Mouse (Mus musculus) cerebellum, adult 8-10 months (tissue): ENCODE results near the gene Cabp1.
"Not testable (repeated sequence)": the region's sequence is repeated elsewhere in the genome, so short reads cannot be mapped to it uniquely, and the experiment has no call there.

ENCODE experiments used
- DNase-seq: peaks from one replicate; pipeline ENCODE4 v3.0.0; 2022

Cabp1 gene

DNA sequence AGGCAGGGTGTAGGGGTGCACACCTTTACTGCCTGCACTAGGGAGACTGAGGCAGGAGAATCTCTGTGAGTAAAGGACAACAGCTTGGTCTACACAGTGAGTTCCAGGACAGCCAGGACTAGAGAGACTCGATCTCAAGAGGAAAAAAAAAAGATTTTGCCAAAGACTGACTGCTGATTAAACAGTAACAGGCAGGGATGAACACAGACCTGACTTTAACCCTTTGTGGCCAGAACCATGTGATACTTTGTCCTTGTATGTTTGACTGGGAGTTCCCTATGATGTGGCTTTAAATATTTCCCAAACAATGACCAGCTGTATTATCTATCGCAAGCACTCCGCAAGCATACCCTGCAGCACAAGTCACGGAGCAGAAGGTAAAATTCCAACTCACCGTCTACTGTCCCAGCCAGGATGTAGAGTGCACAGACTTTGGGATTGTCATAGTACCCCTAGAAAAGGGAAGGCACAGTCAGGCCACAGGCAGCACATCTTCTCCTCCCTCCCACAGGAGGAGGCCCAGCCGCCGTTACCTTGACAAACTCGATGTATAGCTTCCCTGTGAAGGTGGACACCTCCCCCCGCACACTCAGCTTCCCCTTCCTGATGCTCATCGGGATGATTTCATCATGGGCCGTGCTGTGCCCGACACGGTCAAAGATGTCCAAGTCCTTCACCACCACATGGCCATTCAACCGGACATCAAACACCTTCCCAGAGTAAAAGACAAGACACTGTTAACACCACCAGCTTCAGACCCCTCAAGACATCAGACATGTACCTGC, 44.3 kb downstream of the Cabp1 start:
- no peak for DNase-seq

DNA sequence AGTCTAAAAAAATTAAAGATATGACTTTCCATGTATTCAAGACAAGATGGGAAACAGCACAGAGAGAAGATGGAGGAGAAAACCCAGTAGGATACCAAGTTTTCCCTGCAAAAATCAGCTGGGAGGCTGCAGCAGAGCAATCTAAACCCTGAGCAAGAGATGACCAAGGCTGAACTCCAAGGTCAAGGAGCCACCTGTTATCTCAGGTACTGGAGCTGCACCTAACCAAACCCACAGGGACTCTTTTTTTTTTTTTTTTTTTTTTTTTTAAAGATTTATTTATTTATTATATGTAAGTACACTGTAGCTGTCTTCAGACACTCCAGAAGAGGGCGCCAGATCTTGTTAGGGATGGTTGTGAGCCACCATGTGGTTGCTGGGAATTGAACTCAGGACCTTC, 45.3 kb downstream of the Cabp1 start:
- not testable (repeated sequence) for DNase-seq

DNA sequence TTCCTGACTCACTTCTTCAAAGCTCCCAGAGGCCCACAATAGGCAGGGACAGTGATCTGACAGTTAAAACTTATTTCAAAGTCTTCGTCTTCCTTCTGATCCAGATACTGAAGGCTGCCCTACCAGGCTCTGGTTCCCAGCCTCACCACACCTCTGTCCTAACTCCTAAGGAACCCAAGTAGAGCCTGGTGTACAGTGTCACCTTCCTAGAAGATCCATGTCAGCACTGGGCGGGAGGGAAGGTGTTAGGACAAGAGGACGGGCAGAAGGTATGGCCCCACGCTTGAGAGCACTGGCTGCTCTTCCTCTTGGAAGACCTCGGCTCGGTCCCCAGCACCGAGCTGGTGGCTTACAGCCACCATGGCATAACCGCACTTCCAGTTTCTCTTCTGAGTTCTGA, 45.8 kb downstream of the Cabp1 start:
- DNase-seq: no peak

DNA sequence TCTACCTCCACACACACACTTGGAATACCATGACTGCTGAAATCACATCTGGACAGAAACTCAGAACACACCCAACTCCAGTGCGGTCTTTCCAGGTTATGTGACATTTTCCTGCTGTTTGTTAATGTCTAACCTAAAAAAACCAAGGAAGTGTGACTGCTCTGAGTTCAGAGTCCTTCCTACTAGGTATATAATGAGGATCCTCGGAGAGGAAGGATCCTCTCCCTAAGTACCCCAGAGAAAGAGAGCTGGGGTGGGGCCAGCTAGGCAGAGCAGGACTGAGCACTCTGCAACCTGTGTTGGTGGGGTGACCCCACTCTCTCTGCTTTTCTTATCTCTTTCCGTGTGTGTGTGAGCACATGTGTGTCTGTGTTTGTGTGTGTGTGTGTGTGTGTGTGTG, 46.8 kb downstream of the Cabp1 start:
- DNase-seq: no peak

DNA sequence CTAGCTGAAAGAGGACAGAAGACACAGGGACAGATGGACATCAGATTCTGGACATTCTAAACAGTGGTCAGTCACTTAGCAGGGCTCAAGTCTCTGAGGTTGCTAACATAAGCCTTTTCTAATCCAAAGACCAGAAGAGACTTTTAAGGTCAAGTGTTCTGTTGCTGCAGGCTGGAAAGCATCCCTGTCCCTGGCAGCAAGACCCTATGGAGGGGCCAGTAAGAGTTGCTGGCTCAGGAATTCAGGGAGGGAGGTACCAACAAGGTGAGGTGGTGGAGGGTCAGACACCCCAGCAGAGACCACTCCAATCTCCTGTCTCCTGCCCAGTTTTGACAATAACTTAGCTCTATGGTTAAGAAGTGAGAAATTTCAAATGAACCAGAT, 47.4 kb downstream of the Cabp1 start:
- no peak for DNase-seq

DNA sequence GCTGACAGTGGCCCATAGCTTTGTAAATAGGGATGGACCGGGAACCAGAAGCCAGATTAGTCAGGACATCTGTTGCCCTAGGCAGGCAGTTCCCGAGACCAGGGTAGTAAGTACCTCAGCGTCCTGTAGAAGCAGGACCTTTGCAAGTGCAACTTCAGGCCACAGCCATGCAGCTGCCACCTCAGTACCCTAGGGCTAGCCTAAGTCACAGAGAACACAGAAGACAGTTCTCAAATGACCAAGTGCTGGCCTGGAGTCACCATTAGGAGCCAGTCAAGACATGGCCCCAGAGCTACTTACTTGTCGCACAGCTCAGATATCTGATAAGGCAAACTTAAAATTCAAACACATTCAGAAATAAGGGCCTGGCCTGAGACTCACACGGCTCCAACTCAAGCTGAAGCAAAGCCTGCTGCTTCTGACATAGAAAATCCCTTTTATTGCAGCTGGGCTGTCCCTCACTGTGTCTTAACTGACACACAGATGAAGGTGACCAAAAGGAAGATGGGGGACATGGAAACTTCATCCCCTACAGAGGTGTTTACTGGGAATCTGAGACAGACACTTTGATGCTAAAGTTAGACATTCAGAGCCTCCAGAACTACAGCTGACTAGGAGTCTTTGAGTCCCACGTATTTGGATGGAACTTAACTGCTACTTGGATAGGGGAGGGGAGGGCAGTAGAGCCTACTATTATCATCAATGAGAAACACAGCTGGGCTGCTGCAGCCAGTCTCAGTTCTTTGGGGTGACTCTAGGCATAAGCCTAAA, 48.0 kb downstream of the Cabp1 start:
- DNase-seq: no peak

DNA sequence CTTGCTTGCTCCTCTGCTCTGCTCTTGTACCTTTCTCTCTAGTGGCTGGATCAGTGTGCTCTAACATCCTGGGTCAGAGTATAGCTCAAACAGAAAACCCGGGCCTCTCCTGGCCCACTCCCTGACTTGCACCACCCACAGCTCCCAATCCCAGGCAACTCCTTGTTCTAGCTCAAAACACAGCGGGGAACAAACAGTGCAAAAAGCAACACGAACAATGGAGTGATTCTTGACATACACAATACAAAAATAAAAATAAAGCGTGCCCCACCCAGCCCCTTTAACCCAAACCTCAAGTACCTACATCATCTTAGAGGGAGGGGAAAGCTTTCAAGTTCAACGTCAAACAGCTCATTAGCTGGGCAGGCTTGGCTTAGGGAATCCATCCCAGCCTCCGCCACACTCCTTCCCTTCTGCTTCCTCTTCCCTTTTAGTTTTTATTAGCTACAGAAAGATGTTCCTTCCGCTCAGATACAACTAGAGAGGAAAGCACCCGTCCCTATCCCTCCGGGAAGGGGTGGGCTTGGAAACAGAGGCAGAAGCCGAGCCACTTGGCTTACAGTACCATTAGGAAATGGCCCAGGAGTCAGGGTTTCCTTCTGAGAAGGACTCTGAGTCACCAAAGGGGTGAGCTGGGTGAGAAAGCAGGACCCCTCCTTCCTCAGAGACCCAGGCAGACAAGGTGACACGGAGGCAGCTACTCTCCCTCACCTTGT, 48.8 kb downstream of the Cabp1 start:
- no peak for DNase-seq

DNA sequence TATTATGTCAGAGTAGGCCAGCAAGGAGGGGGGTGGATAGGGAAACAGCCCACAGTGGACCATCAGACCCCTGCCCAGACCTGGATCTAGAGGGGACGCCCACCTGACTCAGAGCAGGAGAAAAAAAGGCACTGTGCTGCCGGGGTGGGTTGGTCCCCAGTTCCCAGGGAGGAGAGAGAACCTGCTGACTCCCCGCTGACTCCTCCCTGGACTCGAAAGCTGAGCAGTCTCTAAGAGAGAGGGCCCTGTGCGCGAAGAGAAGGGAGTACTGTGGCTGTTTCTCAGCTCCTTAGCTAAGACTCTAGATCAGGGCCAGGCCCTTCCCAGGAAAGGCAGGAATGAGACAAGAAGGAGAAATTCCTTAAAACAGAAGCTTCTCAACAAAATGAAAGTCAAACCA, 49.7 kb downstream of the Cabp1 start:
- no peak for DNase-seq

DNA sequence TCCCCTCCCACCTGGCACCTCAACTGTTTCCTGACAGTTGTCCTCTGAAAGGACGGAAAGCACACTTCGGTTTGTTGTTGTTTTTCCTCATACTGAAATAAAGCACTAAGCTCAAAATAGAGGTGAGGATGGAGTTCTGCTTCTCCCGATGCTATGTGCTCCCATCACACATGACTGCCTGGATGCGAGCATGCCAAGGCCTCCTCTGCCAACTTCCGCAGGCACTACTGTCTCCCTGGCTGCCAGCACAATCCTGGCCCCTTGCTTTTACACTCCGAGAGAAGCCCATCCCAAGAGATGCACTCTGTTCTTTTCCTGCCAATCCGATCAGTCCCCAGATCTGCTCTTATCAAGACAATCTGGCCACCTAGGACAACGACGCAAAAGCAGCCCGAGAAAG, 50.6 kb downstream of the Cabp1 start:
- DNase-seq: no peak

DNA sequence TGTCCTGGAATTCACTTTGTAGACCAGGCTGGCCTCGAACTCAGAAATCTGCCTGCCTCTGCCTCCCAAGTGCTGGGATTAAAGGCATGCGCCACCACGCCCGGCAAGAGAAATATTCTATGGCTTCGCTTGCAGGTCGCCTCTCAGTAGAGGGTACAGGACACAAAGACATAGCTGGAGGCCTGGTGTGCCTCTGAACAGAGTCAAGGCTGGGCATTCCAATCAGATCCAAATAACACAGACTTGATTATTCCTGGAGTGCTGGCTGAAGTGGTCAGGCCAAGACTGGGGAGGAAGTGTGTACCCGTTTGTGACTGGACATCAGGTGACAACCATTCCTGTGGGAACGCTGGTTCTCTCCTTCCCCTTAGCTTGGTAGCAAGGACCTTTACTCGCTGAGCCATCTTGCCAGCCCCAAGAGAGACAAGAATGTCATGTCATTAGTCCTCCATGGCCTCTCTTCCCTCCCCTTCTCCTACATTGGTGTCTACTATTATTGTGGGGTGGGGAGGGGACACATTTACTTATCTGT, 51.9 kb downstream of the Cabp1 start:
- no peak for DNase-seq

DNA sequence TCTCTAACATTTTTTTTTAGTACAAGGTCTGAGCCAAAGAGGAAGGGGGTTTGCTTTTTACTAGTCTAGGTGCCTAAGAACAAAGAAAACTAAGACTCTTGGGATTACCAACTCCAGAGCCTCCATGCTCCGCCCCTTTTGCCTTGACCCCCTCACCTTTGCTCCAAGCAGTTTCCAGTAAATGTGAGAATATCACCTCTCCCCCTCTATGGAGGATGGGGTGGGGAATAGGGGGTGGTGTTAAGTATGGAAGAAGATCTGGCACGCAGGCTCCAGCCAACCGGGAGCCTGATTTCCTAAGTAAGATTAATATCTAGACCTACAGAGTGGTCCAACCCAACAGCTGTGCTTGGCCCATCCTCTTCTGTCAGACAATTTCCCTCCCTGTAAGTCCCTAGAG, 53.5 kb downstream of the Cabp1 start:
- DNase-seq: no peak

DNA sequence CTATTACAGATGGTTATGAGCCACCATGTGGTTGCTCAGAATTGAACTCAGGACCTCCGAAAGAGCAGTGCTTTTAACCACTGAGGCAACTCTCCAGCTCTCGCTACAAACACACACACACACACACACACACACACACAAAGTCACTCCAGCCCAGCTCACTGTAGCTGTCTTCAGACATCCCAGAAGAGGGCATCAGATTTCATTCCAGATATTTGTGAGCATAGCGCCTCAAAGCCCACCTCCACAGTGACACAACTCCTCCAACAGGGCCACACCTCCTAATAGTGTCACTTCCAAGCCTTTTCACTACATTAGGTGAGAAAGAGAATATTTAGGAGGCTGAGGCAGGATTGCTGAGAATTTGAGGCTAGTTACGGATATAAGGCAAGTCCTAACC, 55.1 kb downstream of the Cabp1 start:
- no peak for DNase-seq

DNA sequence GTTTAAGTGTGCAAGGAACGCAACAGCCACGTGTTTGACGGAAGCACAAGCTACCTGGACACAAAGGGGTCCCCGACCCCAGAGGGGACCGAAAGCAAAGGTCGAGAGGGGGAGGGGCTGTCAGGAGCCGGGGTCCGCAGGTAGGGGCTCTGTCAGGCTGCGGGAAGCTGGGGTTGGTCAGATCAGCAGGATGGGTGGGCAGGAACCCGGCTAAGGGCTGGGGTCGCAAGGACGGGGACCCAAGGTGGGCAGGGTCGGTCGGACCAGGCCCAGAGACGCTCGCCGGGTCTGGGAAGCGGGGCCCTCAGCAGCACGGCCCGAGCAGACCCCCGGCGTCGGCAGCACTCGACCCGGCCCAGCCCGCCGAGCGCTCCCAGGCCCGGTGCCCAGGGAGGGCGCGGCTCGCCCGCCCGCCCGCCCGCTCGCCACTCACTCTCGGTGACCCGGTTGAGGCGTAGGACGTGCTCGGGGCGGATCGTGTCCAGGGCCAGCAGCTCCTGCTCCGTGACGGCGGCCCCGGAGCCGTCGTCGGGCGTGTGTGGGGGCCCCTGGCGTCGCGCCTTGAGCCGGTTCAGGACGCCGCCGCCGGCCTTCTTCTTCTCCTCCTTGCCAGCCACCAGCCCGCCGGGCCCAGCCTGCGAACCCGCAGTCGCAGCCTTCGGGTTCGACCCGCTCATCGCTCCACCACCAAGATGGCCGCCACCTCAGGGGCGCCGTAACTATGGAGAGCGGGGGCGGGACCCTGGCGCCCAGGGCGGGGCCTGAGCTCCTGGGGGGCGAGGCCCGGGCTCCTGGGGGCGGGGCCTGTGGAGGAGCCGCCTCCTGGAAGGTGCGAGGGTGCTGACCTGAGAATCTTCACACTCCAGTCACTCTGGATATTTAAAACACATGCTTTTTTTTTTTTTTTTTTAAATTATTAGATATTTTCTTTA, 59.7 kb downstream of the Cabp1 start, which contains the start of gene Unc119b:
Gene Unc119b (minus strand): TSS at position 742 of the 932 bp plus-strand sequence.
- peak; percentile 89 for DNase-seq

DNA sequence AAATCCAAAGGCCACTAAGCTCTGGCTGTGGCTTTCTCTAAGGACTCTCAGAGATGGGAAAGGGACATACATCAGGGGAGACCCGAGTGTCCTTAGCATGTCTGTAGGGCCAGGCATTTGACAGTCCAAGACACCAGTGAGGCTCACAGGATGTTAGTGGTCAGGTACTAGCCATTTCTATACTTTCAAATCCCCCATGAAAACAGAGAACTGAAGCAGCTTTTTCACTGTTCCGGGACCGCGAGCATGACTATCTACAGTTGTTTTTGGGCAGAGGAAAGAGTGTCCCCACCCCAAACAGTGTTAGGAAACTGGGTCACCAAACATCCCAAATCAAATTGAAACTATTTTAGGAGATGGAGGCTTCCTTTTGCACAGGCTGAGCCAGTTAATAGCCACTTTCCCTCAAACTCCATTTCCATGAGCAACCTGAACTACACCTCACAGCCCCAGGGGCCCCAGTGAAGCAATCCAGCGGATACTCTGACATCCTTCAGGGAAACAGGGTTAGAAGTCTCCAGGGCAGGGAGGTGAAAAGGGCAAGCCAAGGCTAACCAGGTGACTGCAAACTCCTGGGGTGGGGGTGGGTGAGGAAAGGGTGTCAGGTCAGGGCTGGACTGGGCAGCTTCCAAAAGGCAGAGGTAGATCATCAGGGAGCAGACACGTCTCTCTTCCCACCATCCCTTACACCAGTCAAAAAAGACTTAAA, 60.7 kb downstream of the Cabp1 start:
- DNase-seq: no peak

DNA sequence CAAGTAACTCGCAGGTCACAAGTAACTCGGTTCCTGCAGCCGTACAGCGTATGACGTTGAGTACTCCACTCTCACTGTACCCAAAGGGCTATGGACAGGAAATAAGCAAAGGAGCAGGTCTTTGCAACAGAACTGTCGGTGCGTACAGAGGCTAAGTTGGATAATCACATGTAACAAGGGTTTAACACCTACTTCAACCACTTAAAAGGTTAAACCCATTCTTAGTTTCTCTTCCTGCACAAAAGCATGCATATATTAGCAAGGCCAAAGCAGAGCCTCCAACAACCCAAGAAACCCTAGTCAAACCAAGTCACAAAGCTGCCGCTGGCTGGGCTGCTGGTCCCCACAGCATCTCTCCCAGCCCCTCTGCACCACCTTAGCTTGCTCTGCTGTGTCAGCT, 61.7 kb downstream of the Cabp1 start:
- DNase-seq: no peak

DNA sequence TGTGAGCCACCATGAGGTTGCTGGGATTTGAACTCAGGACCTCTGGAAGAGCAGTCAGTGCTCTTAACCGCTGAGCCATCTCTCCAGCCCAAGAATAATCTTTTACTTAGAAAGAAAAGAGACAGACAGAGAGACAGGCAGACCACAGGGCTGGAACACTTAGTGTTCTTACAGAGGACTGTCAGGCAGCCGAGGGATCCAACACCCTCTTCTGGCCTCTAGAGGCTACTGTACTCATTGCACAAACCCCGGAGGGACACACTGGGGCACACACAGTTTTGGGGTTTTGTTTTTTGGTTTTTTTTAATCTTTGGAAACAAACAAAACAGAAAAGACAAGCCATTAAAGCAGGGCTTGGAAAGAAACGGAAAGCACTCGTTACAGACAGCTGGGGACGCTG, 64.9 kb downstream of the Cabp1 start:
- no peak for DNase-seq

DNA sequence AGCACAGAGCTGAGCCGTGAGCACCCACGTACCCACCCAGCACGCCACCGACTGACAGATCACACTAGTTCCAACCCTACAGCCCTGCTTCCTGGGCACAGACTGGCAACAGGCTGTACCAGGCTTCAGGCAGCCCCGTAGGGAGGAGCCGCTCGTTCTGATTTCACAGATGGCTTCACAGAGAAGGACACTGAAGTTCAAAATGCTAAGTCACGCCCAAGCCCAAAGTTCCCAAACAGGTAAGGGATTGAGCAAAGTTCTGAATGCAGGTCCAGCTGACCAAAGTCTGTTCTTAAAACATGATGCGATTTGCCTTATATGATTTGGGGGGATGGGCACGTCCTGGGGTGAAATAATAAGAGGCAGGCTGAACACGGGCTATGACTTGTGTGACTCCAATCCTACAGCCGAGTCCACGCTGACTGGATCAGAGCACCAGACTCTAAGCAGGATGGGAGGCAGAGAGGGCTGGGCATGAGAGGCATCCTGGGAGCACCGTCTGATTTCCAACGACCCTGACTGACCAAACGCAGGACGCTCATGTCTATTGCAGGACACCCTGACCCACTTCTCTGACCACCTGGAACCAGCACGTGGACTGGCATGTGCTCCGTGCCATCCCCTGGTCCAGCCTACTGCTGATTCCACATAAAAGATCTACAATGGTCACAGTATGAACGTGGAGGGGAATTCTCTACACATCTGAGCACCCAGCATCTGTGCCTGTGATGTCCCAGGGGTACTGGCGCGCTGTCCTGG, 66.6 kb downstream of the Cabp1 start:
- DNase-seq: no peak

DNA sequence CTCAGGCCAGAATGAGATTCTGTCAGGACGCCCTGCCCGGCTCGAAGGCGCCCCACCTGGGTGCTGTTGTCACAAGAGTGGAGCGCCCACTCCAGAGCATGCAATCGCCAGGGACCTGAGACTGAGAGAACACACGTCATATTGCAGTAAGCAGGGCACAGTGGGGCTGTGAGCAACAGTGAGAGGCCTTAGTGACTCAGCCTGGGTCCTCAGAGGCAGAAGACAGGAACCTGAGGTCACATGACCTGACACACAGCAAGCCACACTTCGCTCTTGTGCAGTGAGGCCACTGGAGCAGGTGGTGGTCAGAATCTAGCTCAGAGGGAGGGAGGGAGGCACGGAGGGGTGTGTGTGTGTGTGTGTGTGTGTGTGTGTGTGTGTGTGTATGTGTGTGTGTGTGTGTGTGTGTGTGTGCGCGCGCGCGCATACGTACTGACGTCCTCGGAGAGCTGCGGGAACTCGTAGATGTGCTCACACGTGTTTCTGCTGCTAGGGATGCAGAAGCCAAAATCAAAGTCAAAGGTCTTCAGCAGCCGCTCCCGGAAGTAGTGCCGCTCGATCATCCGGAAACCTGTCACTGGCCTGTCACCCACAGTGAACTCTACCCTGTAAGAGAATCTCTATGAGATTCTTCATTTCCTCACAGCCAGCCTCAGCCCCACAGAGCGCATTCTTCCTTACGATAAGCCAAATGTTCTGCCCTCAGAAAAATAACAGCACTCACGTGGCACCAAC, 67.4 kb downstream of the Cabp1 start:
- DNase-seq: no peak

DNA sequence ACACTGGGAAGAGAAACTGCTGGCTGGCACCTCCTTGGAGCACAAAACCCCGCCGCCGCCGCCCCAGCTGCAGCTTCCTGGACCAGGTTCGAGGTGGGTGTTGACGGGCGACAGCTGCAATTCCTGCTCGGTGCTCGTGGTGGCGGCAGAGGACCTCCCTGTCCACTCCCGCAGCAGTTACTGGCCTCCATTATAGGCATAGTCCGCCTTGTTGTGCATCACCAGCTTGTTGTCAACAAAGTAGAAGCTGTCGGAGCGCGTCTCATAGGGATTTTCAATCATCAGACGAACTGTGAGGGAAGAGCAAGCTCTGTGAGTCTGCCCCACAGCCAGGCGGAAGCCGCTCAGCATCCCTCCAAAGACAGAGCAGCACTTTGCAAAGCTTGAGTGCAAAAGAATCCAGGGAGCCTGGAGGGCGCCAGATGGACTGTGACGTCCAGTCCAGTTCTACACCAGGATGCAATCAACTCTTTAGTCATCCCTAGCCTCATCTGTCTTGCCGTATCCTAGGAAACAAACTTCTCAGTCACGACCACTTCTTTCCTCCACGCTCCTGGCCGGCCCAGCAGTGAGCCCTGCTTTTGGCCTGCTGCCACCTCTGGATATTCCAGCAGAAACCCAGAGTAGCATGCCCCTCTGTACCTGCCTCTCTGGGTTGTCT, 68.8 kb downstream of the Cabp1 start:
- DNase-seq: peak; percentile 88

DNA sequence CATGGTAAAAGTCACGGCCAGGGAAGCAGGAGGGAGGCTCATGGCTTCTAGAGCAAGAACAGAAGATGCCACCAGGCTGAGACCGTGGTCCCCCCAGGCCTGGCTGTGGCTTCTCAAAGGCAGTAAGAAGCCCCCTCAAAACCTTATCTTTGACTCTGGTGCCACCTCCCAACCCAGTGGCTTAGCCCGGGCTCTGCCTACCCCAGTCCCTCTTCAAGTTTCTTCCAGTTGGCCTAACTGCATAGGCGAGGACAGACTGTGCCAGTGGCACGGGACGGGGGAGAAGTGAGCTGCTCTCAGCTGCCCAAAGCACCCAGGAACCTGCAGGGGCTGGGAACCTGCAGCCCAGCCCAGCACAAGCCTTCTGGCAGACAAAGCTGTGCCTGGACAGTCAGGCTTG, 69.5 kb downstream of the Cabp1 start:
- DNase-seq: no peak
